Mouse (Mus musculus) layer of hippocampus, adult 6 months (tissue): Measurements from ENCODE around the gene Gm1553. TPM values are rescaled to one million over a fixed set of nuclear protein-coding genes. Genes with fewer than 3 reads are reported as not detected.

ENCODE experiments used
- long read RNA-seq, 2 experiments: library from polyadenylated mRNA; unstranded; transcript quantifications; one replicate each; pipeline ENCODE4 v2.0.0; 2019 to 2020
- polyA plus RNA-seq: library from polyadenylated mRNA; unstranded; fragments of <200 nt; fragmentation: Nextera tagmentation; gene quantifications from 2 replicates; pipeline ENCODE4 v1.2.3, GENCODE M21; 2021

Gm1553 gene
- polyA plus RNA-seq = not detected in 2 replicates
- long read RNA-seq, experiment 1 = 0 reads
- long read RNA-seq, experiment 2 = 0 reads

GRCm38 (mm10) chr10:82492518-82492917 is at the start of gene Gm1553:
Gene Gm1553, minus strand, starts transcription at chr10:82492618.

Other genes starting within 250 kb of the Gm1553 start
- not detected in 2 replicates for gene 4932415D10Rik, start 176.0 kb downstream of the Gm1553 start, polyA plus RNA-seq
- gene Gm4924, start 138.4 kb downstream of the Gm1553 start, polyA plus RNA-seq = 6.2 and 7.0 TPM in 2 replicates
- 46.1 and 50.8 TPM in 2 replicates for gene 1190007I07Rik, start 130.6 kb upstream of the Gm1553 start, polyA plus RNA-seq
- 27.4 and 28.0 TPM in 2 replicates for gene Tdg, start 137.2 kb upstream of the Gm1553 start, polyA plus RNA-seq
- 11.7 and 13.3 TPM in 2 replicates for gene Glt8d2, start 198.0 kb upstream of the Gm1553 start, polyA plus RNA-seq
- gene Hcfc2, start 203.5 kb upstream of the Gm1553 start, polyA plus RNA-seq = 14.3 and 15.3 TPM in 2 replicates